Mouse (Mus musculus): ENCODE data around the gene Kcnj14. TPM values are rescaled to one million over a fixed set of nuclear protein-coding genes. Genes with fewer than 3 reads are reported as not detected.

Kcnj14 gene
- polyA plus RNA-seq, 1 experiment from 2014 or later = 0.73 TPM

GRCm38 (mm10) chr7:45826631-45827030 is 2.0 kb upstream of the Kcnj14 start:
- H3K4me3 ChIP-seq (replicated peaks) = no peak overlapping the region
- H3K4me1 ChIP-seq (replicated peaks) = peaks cover 17% of the 10 kb centered on the region
- H3K4me2 ChIP-seq (replicated peaks) = no peak overlapping the region
- 98% methylated on average over 7 of the region's 7 CpGs for WGBS
- ATAC-seq = no peak
- no peak overlapping the region for H3K9ac ChIP-seq (replicated peaks)
- H3K9me3 ChIP-seq = no peaks in the 10 kb centered on the region
- peaks cover 5% of the 10 kb centered on the region for H3K27me3 ChIP-seq
- H3K36me3 ChIP-seq = peaks cover 63% of the 10 kb centered on the region
- no peak overlapping the region for H3K27ac ChIP-seq

- peaks cover 22% of the 10 kb centered on the region for H3K27me3 ChIP-seq
- H3K27ac ChIP-seq = no peak overlapping the region
- H3K36me3 ChIP-seq = peaks cover 27% of the 10 kb centered on the region
- H3K9ac ChIP-seq (replicated peaks) = no peak overlapping the region
- ATAC-seq = no peak
- peaks cover 2% of the 10 kb centered on the region for H3K4me1 ChIP-seq (replicated peaks)
- H3K4me3 ChIP-seq (replicated peaks) = no peak overlapping the region
- no peak overlapping the region for H3K4me2 ChIP-seq (replicated peaks)
- H3K9me3 ChIP-seq = no peaks in the 10 kb centered on the region
Observed at GRCm38 (mm10) chr7:45820913-45821312, 3.7 kb downstream of the Kcnj14 start.

GRCm38 (mm10) chr7:45819843-45820242 is 4.7 kb downstream of the Kcnj14 start:
- Histone ChIP-seq H3K27me3 (peaks cover 22% of the 10 kb centered on the region), H3K9me3 (no peaks in the 10 kb centered on the region), H3K4me1 (replicated peaks) (peaks cover 13% of the 10 kb centered on the region), H3K36me3 (peaks cover 16% of the 10 kb centered on the region), H3K9ac (replicated peaks) (no peak overlapping the region), H3K4me3 (replicated peaks) (no peak overlapping the region; the same call in 1 of the 2 replicates), H3K4me2 (replicated peaks) (0 out of 2 replicates have a peak overlapping the region, but pooled peaks have one; percentile 6), H3K27ac (no peak overlapping the region)
- ATAC-seq = no peak
- 10% methylated on average over 24 of the region's 25 CpGs for WGBS

- Histone ChIP-seq H3K9ac (replicated peaks) (peak overlapping the region; percentile 19; the same call in 1 of the 2 replicates), H3K4me2 (replicated peaks) (peak overlapping the region; percentile 53; the same call in 1 of the 2 replicates), H3K9me3 (no peaks in the 10 kb centered on the region), H3K36me3 (peaks cover 20% of the 10 kb centered on the region), H3K4me1 (replicated peaks) (peaks cover 36% of the 10 kb centered on the region), H3K27me3 (peaks cover 22% of the 10 kb centered on the region), H3K4me3 (replicated peaks) (no peak overlapping the region), H3K27ac (peak overlapping the region; percentile 70)
- ATAC-seq = no peak
- WGBS = 23% methylated on average over 2 of the region's 2 CpGs
Observed at GRCm38 (mm10) chr7:45815984-45816351, 8.6 kb downstream of the Kcnj14 start.

GRCm38 (mm10) chr7:45815323-45815983 is 9.1 kb downstream of the Kcnj14 start:
- Histone ChIP-seq H3K4me3 (replicated peaks) (peak overlapping the region; percentile 31; the same call in 1 of the 2 replicates), H3K9ac (replicated peaks) (peak overlapping the region; percentile 19), H3K4me1 (replicated peaks) (peaks cover 36% of the 10 kb centered on the region), H3K9me3 (no peaks in the 10 kb centered on the region), H3K36me3 (peaks cover 25% of the 10 kb centered on the region), H3K27me3 (peaks cover 19% of the 10 kb centered on the region), H3K27ac (peak overlapping the region; percentile 70), H3K4me2 (replicated peaks) (peak overlapping the region; percentile 53)
- 18% methylated on average over 10 of the region's 10 CpGs for WGBS
- ATAC-seq = no peak

- no peak overlapping the region; the same call in 1 of the 2 replicates for H3K9ac ChIP-seq (replicated peaks)
- peak overlapping the region; percentile 70 for H3K27ac ChIP-seq
- H3K27me3 ChIP-seq = peaks cover 12% of the 10 kb centered on the region
- H3K36me3 ChIP-seq = peaks cover 31% of the 10 kb centered on the region
- peak overlapping the region; percentile 31 for H3K4me3 ChIP-seq (replicated peaks)
- H3K4me1 ChIP-seq (replicated peaks) = peaks cover 36% of the 10 kb centered on the region
- WGBS = under 1% methylated on average over 5 of the region's 5 CpGs
- no peaks in the 10 kb centered on the region for H3K9me3 ChIP-seq
- ATAC-seq = no peak
- H3K4me2 ChIP-seq (replicated peaks) = peak overlapping the region; percentile 53
Observed at GRCm38 (mm10) chr7:45814841-45815240, 9.7 kb downstream of the Kcnj14 start.

- ATAC-seq = peak; percentile 99
- WGBS = under 1% methylated on average over 61 of the region's 92 CpGs
- H3K4me3 ChIP-seq (replicated peaks) = peak within 1 kb of the TSS; percentile 91
- peaks cover 42% of the 10 kb centered on the region for H3K4me1 ChIP-seq (replicated peaks)
- H3K4me2 ChIP-seq (replicated peaks) = peak within 1 kb of the TSS; percentile 94
- H3K9me3 ChIP-seq = no peaks in the 10 kb centered on the region
- peaks cover 9% of the 10 kb centered on the region for H3K27me3 ChIP-seq
- peak within 1 kb of the TSS; percentile 99 for H3K9ac ChIP-seq (replicated peaks)
- peak within 1 kb of the TSS; percentile 100 for H3K27ac ChIP-seq
- peaks cover 39% of the 10 kb centered on the region for H3K36me3 ChIP-seq
Observed at GRCm38 (mm10) chr7:45813787-45814779, 10.5 kb downstream of the Kcnj14 start, which contains the start of gene Cyth2. TSS of gene Cyth2 (minus strand) at chr7:45814581.

GRCm38 (mm10) chr7:45812921-45813320 is 11.7 kb downstream of the Kcnj14 start:
- no peak for ATAC-seq
- peak overlapping the region; percentile 100 for H3K27ac ChIP-seq
- H3K9ac ChIP-seq (replicated peaks) = peak overlapping the region; percentile 99
- peak overlapping the region; percentile 94 for H3K4me2 ChIP-seq (replicated peaks)
- H3K27me3 ChIP-seq = no peaks in the 10 kb centered on the region
- H3K9me3 ChIP-seq = no peaks in the 10 kb centered on the region
- 85% methylated on average over 8 of the region's 8 CpGs for WGBS
- H3K4me3 ChIP-seq (replicated peaks) = peak overlapping the region; percentile 91
- peaks cover 50% of the 10 kb centered on the region for H3K4me1 ChIP-seq (replicated peaks)
- peaks cover 50% of the 10 kb centered on the region for H3K36me3 ChIP-seq

- H3K9me3 ChIP-seq = no peaks in the 10 kb centered on the region
- no peak overlapping the region for H3K4me2 ChIP-seq (replicated peaks)
- H3K4me1 ChIP-seq (replicated peaks) = peaks cover 40% of the 10 kb centered on the region
- ATAC-seq = no peak
- WGBS = 89% methylated on average over 14 of the region's 14 CpGs
- no peaks in the 10 kb centered on the region for H3K27me3 ChIP-seq
- H3K4me3 ChIP-seq (replicated peaks) = no peak overlapping the region
- peaks cover 72% of the 10 kb centered on the region for H3K36me3 ChIP-seq
- no peak overlapping the region for H3K9ac ChIP-seq (replicated peaks)
- no peak overlapping the region for H3K27ac ChIP-seq
Observed at GRCm38 (mm10) chr7:45809276-45810075, 15.1 kb downstream of the Kcnj14 start.

GRCm38 (mm10) chr7:45808471-45808870 is 16.1 kb downstream of the Kcnj14 start:
- H3K36me3 ChIP-seq = peaks cover 82% of the 10 kb centered on the region
- ATAC-seq = no peak
- peak overlapping the region; percentile 53; the same call in 1 of the 2 replicates for H3K27ac ChIP-seq
- no peak overlapping the region for H3K4me2 ChIP-seq (replicated peaks)
- H3K27me3 ChIP-seq = no peaks in the 10 kb centered on the region
- H3K9me3 ChIP-seq = no peaks in the 10 kb centered on the region
- peaks cover 40% of the 10 kb centered on the region for H3K4me1 ChIP-seq (replicated peaks)
- WGBS = 37% methylated on average over 9 of the region's 11 CpGs
- H3K9ac ChIP-seq (replicated peaks) = no peak overlapping the region
- no peak overlapping the region for H3K4me3 ChIP-seq (replicated peaks)

- peaks cover 87% of the 10 kb centered on the region for H3K36me3 ChIP-seq
- ATAC-seq = no peak
- WGBS = 59% methylated on average over 5 of the region's 5 CpGs
- H3K9ac ChIP-seq (replicated peaks) = no peak overlapping the region
- H3K9me3 ChIP-seq = no peaks in the 10 kb centered on the region
- no peak overlapping the region for H3K4me3 ChIP-seq (replicated peaks)
- H3K27me3 ChIP-seq = no peaks in the 10 kb centered on the region
- peaks cover 23% of the 10 kb centered on the region for H3K4me1 ChIP-seq (replicated peaks)
- peak overlapping the region; percentile 31; the same call in 1 of the 2 replicates for H3K27ac ChIP-seq
- H3K4me2 ChIP-seq (replicated peaks) = no peak overlapping the region
Observed at GRCm38 (mm10) chr7:45805941-45806340, 18.6 kb downstream of the Kcnj14 start.
